Mouse (Mus musculus) embryonic facial prominence, embryonic 15.5 days (tissue): ENCODE results near the gene Mta2. TPM values are rescaled to one million over a fixed set of nuclear protein-coding genes. Genes with fewer than 3 reads are reported as not detected.
A peak's percentile ranks its signal among the peaks of the same experiment; 100 is the strongest.

Experiments used
- ATAC-seq: fragments of 200-750 bp; cut with Nextera tagmentation; 2 replicates; pipeline ENCODE4 v1.8.0; 2017; ENCODE audit warnings: low read depth, moderate TSS enrichment; ENCODE audit not compliant: insufficient number of reproducible peaks, low FRiP score, low TSS enrichment
- H3K27ac ChIP-seq: fragments of 300-500 bp; sonication (generic); replicated peaks from 2 replicates; pipeline ENCODE4 v1.5.1; 2015; ENCODE audit warnings: mild to moderate bottlenecking, inconsistent platforms
- H3K27me3 ChIP-seq: fragments of 300-500 bp; sonication (generic); 2 replicates; pipeline ENCODE4 v1.6.1; 2015; ENCODE audit warnings: inconsistent platforms
- H3K36me3 ChIP-seq: fragments of 300-500 bp; sonication (generic); 2 replicates; pipeline ENCODE4 v1.6.1; 2015; ENCODE audit warnings: mild to moderate bottlenecking, inconsistent platforms
- H3K4me1 ChIP-seq: fragments of 300-500 bp; sonication (generic); 2 replicates; pipeline ENCODE4 v1.6.1; 2015; ENCODE audit warnings: inconsistent platforms
- H3K4me2 ChIP-seq: fragments of 300-500 bp; sonication (generic); replicated peaks from 2 replicates; pipeline ENCODE4 v1.6.1; 2015; ENCODE audit warnings: mild to moderate bottlenecking, inconsistent platforms
- H3K4me3 ChIP-seq: fragments of 300-500 bp; sonication (generic); replicated peaks from 2 replicates; pipeline ENCODE4 v1.5.1; 2015; ENCODE audit warnings: mild to moderate bottlenecking, inconsistent platforms
- H3K9ac ChIP-seq: fragments of 300-500 bp; sonication (generic); 2 replicates; pipeline ENCODE4 v1.6.1; 2015; ENCODE audit warnings: inconsistent platforms
- H3K9me3 ChIP-seq: fragments of 300-500 bp; sonication (generic); replicated peaks from 2 replicates; pipeline ENCODE4 v1.6.1; 2016; ENCODE audit warnings: inconsistent platforms
- WGBS: fragments of 180-500 bp; shearing (Covaris S2); methylation state at CpG from one replicate; pipeline ENCODE4 v1.1.7; 2015; 5-methylcytosine and 5-hydroxymethylcytosine counted together
- polyA plus RNA-seq: library from polyadenylated mRNA; unstranded; fragments of >200 nt; fragmentation: Nextera tagmentation; extraction: Ambion mirVana; gene quantifications from 2 replicates; pipeline ENCODE4 v1.2.1, GENCODE M21; 2015

Mta2 gene
- polyA plus RNA-seq, 1 experiment from 2014 or later: 155 TPM

GRCm38 (mm10) chr19:8994813-8995607, 53.3 kb downstream of the Mta2 start:
- Histone ChIP-seq H3K4me2 (peak overlapping the region; percentile 34), H3K9ac (no peak overlapping the region), H3K9me3 (no peaks in the 10 kb centered on the region), H3K4me1 (peaks cover 88% of the 10 kb centered on the region), H3K27me3 (no peaks in the 10 kb centered on the region), H3K4me3 (no peak overlapping the region), H3K27ac (peak overlapping the region; percentile 82), H3K36me3 (peaks cover 6% of the 10 kb centered on the region; the same call in 1 of the 2 replicates)
- 63% methylated on average over 10 of the region's 10 CpGs for WGBS
- no peak for ATAC-seq

- Histone ChIP-seq H3K36me3 (peaks cover 22% of the 10 kb centered on the region), H3K9ac (no peak overlapping the region), H3K27ac (peak overlapping the region; percentile 82), H3K4me1 (peaks cover 79% of the 10 kb centered on the region), H3K4me3 (no peak overlapping the region), H3K9me3 (no peaks in the 10 kb centered on the region), H3K4me2 (no peak overlapping the region), H3K27me3 (no peaks in the 10 kb centered on the region)
- no peak for ATAC-seq
- 71% methylated on average over 6 of the region's 6 CpGs for WGBS
Measured at GRCm38 (mm10) chr19:8996601-8997000, 54.9 kb downstream of the Mta2 start.

- WGBS: 20% methylated on average over 4 of the region's 4 CpGs
- H3K27me3 ChIP-seq: no peaks in the 10 kb centered on the region
- H3K4me3 ChIP-seq: peak overlapping the region; percentile 4
- H3K9ac ChIP-seq: no peak overlapping the region
- H3K9me3 ChIP-seq: no peaks in the 10 kb centered on the region
- H3K36me3 ChIP-seq: peaks cover 32% of the 10 kb centered on the region
- ATAC-seq: peak; percentile 91
- H3K27ac ChIP-seq: peak overlapping the region; percentile 82
- H3K4me2 ChIP-seq: peak overlapping the region; percentile 28
- peaks cover 70% of the 10 kb centered on the region for H3K4me1 ChIP-seq
Measured at GRCm38 (mm10) chr19:8997546-8997945, 55.9 kb downstream of the Mta2 start.

GRCm38 (mm10) chr19:8998546-8998945, 56.9 kb downstream of the Mta2 start:
- peak overlapping the region; percentile 28 for H3K4me2 ChIP-seq
- H3K27me3 ChIP-seq: no peaks in the 10 kb centered on the region
- H3K4me1 ChIP-seq: peaks cover 60% of the 10 kb centered on the region
- no peak overlapping the region for H3K9ac ChIP-seq
- H3K9me3 ChIP-seq: no peaks in the 10 kb centered on the region
- peak overlapping the region; percentile 82 for H3K27ac ChIP-seq
- peaks cover 42% of the 10 kb centered on the region for H3K36me3 ChIP-seq
- no peak for ATAC-seq
- 70% methylated on average over 6 of the region's 6 CpGs for WGBS
- H3K4me3 ChIP-seq: no peak overlapping the region

- Histone ChIP-seq H3K4me2 (no peak overlapping the region), H3K9ac (no peak overlapping the region), H3K4me1 (peaks cover 53% of the 10 kb centered on the region), H3K9me3 (no peaks in the 10 kb centered on the region), H3K36me3 (peaks cover 48% of the 10 kb centered on the region), H3K27me3 (no peaks in the 10 kb centered on the region), H3K4me3 (no peak overlapping the region), H3K27ac (peak overlapping the region; percentile 82; the same call in 1 of the 2 replicates)
- no peak for ATAC-seq
- WGBS: 79% methylated on average over 4 of the region's 4 CpGs
Measured at GRCm38 (mm10) chr19:8999223-8999622, 57.5 kb downstream of the Mta2 start.

Other genes starting within 250 kb of the Mta2 start
- 122 and 128 TPM in 2 replicates for gene Slc3a2, start 218.5 kb upstream of the Mta2 start, polyA plus RNA-seq
- 89.0 and 90.8 TPM in 2 replicates for gene Wdr74, start 206.0 kb upstream of the Mta2 start, polyA plus RNA-seq
- 0.70 and 1.2 TPM in 2 replicates for gene 1700092M07Rik, start 201.2 kb upstream of the Mta2 start, polyA plus RNA-seq
- gene Stx5a, start 200.5 kb upstream of the Mta2 start, polyA plus RNA-seq: 168 and 175 TPM in 2 replicates
- 175 and 192 TPM in 2 replicates for gene Nxf1, start 184.8 kb upstream of the Mta2 start, polyA plus RNA-seq
- gene Tmem223, start 170.9 kb upstream of the Mta2 start, polyA plus RNA-seq: 172 and 173 TPM in 2 replicates
- 82.8 and 88.3 TPM in 2 replicates for gene Tmem179b, start 167.4 kb upstream of the Mta2 start, polyA plus RNA-seq
- gene Taf6l, start 155.5 kb upstream of the Mta2 start, polyA plus RNA-seq: 27.3 and 30.0 TPM in 2 replicates
- 153 and 160 TPM in 2 replicates for gene Polr2g, start 143.3 kb upstream of the Mta2 start, polyA plus RNA-seq
- gene Zbtb3, start 139.3 kb upstream of the Mta2 start, polyA plus RNA-seq: 5.6 and 5.9 TPM in 2 replicates
- gene Ttc9c, start 122.5 kb upstream of the Mta2 start, polyA plus RNA-seq: 53.0 and 58.4 TPM in 2 replicates
- gene Hnrnpul2, start 121.9 kb upstream of the Mta2 start, polyA plus RNA-seq: 6.0 and 7.1 TPM in 2 replicates
- gene AC129217.1, start 112.1 kb upstream of the Mta2 start, polyA plus RNA-seq: not detected in 2 replicates
- 68.8 and 78.0 TPM in 2 replicates for gene Bscl2, start 104.4 kb upstream of the Mta2 start, polyA plus RNA-seq
- gene Gng3, start 102.7 kb upstream of the Mta2 start, polyA plus RNA-seq: 5.1 and 7.5 TPM in 2 replicates
- gene Lrrn4cl, start 91.1 kb upstream of the Mta2 start, polyA plus RNA-seq: 2.0 and 3.5 TPM in 2 replicates
- gene Ubxn1, start 70.4 kb upstream of the Mta2 start, polyA plus RNA-seq: 177 and 194 TPM in 2 replicates
- gene Uqcc3, start 61.0 kb upstream of the Mta2 start, polyA plus RNA-seq: 63.3 and 65.1 TPM in 2 replicates
- 58.7 and 61.4 TPM in 2 replicates for gene Lbhd1, start 58.1 kb upstream of the Mta2 start, polyA plus RNA-seq
- not detected in 2 replicates for gene Gm49403, start 57.9 kb upstream of the Mta2 start, polyA plus RNA-seq
- gene 1810009A15Rik, start 53.0 kb upstream of the Mta2 start, polyA plus RNA-seq: 82.8 and 84.2 TPM in 2 replicates
- gene Gm49416, start 52.9 kb upstream of the Mta2 start, polyA plus RNA-seq: 0.24 TPM in 1 of 2 replicates, not detected in the other
- 42.7 and 45.8 TPM in 2 replicates for gene Ints5, start 48.9 kb upstream of the Mta2 start, polyA plus RNA-seq
- gene Ganab, start 43.8 kb upstream of the Mta2 start, polyA plus RNA-seq: 99.0 and 104 TPM in 2 replicates
- gene B3gat3, start 21.5 kb upstream of the Mta2 start, polyA plus RNA-seq: 51.5 and 53.3 TPM in 2 replicates
- gene Rom1, start 12.5 kb upstream of the Mta2 start, polyA plus RNA-seq: 4.2 and 4.5 TPM in 2 replicates
- gene Eml3, start 12.3 kb upstream of the Mta2 start, polyA plus RNA-seq: 41.3 and 43.1 TPM in 2 replicates
- 31.0 and 32.8 TPM in 2 replicates for gene Tut1, start 12.0 kb downstream of the Mta2 start, polyA plus RNA-seq
- 443 and 458 TPM in 2 replicates for gene Eef1g, start 25.2 kb downstream of the Mta2 start, polyA plus RNA-seq
- 71.9 and 92.4 TPM in 2 replicates for gene Ahnak, start 47.4 kb downstream of the Mta2 start, polyA plus RNA-seq
- gene Scgb1a1, start 146.1 kb downstream of the Mta2 start, polyA plus RNA-seq: 1.3 and 1.4 TPM in 2 replicates
- gene Asrgl1, start 193.8 kb downstream of the Mta2 start, polyA plus RNA-seq: 12.0 and 14.1 TPM in 2 replicates